Mouse (Mus musculus): ENCODE data around the gene AL731706.1. TPM values are rescaled to one million over a fixed set of nuclear protein-coding genes. Genes with fewer than 3 reads are reported as not detected.

The AL731706.1 gene
- 24.9 TPM for polyA plus RNA-seq (2014; fragmentation: Illumina TruSeq; extraction: RNeasy Lipid Tissue Mini Kit (QIAGEN cat#74804); ENCODE audit: low read depth, low replicate concordance)

GRCm38 (mm10) chr2:136891068-136891950, at the start of gene AL731706.1, which contains the start of the genes Slx4ip and Mkks:
AL731706.1 (minus strand) TSS chr2:136891389.
Slx4ip (plus strand) TSS chr2:136891218.
Mkks (minus strand) TSS chr2:136891389.

GRCm38 (mm10) chr2:136885579-136885978, 5.6 kb downstream of the AL731706.1 start, which contains the start of gene AL731706.2:
AL731706.2 (minus strand) TSS chr2:136885679.

Other genes starting within 250 kb of the AL731706.1 start
- gene Snap25, start 177.9 kb downstream of the AL731706.1 start, polyA plus RNA-seq (2014; fragmentation: Illumina TruSeq; extraction: RNeasy Lipid Tissue Mini Kit (QIAGEN cat#74804); ENCODE audit: low read depth, low replicate concordance), result not detected
- not detected for gene AL731706.2, start 5.7 kb downstream of the AL731706.1 start, polyA plus RNA-seq (2014; fragmentation: Illumina TruSeq; extraction: RNeasy Lipid Tissue Mini Kit (QIAGEN cat#74804); ENCODE audit: low read depth, low replicate concordance)
- 4.0 TPM for gene Slx4ip, start 171 bp downstream of the AL731706.1 start, polyA plus RNA-seq (2014; fragmentation: Illumina TruSeq; extraction: RNeasy Lipid Tissue Mini Kit (QIAGEN cat#74804); ENCODE audit: low read depth, low replicate concordance)
- gene Mkks, start within 50 bp of the AL731706.1 start, polyA plus RNA-seq (2014; fragmentation: Illumina TruSeq; extraction: RNeasy Lipid Tissue Mini Kit (QIAGEN cat#74804); ENCODE audit: low read depth, low replicate concordance), result 58.1 TPM
- gene Jag1, start 225.3 kb upstream of the AL731706.1 start, polyA plus RNA-seq (2014; fragmentation: Illumina TruSeq; extraction: RNeasy Lipid Tissue Mini Kit (QIAGEN cat#74804); ENCODE audit: low read depth, low replicate concordance), result 2.1 TPM

All from liver, adult 10 weeks (tissue).